Mouse (Mus musculus): ENCODE measurements around the gene Pcmtd2.
A peak's percentile ranks its signal among the peaks of the same experiment; 100 is the strongest.
"Not testable (repeated sequence)": the region's sequence is repeated elsewhere in the genome, so short reads cannot be mapped to it uniquely, and the experiment has no call there.

Gene Pcmtd2

GRCm38 (mm10) chr2:181837372-181838292, at the start of gene Pcmtd2:
TSS of gene Pcmtd2 (plus strand) at chr2:181837854.
- DNase-seq (ENCODE audit: low spot score), result peak; percentile 96

- no peak for DNase-seq (ENCODE audit: low spot score)
Measured at GRCm38 (mm10) chr2:181789396-181789795, 48.3 kb upstream of the Pcmtd2 start.

GRCm38 (mm10) chr2:181793186-181793585, 44.5 kb upstream of the Pcmtd2 start:
- not testable (repeated sequence) for DNase-seq (ENCODE audit: low spot score)

- no peak for DNase-seq (ENCODE audit: low spot score)
Measured at GRCm38 (mm10) chr2:181795641-181796130, 42.0 kb upstream of the Pcmtd2 start.

GRCm38 (mm10) chr2:181797672-181798071, 40.0 kb upstream of the Pcmtd2 start:
- DNase-seq (ENCODE audit: low spot score), result no peak

GRCm38 (mm10) chr2:181829032-181829650, 8.5 kb upstream of the Pcmtd2 start:
- DNase-seq (ENCODE audit: low spot score), result no peak

- peak; percentile 39 for DNase-seq (ENCODE audit: low spot score)
Measured at GRCm38 (mm10) chr2:181832745-181833144, 4.9 kb upstream of the Pcmtd2 start.

- peak; percentile 41 for DNase-seq (ENCODE audit: low spot score)
Measured at GRCm38 (mm10) chr2:181838293-181838680, 633 bp downstream of the Pcmtd2 start.

GRCm38 (mm10) chr2:181845709-181846394, 8.2 kb downstream of the Pcmtd2 start:
- no peak for DNase-seq (ENCODE audit: low spot score)

GRCm38 (mm10) chr2:181863791-181864535, 26.3 kb downstream of the Pcmtd2 start, which contains the start of gene Polr3k:
TSS of gene Polr3k (plus strand) at chr2:181864337.
- DNase-seq (ENCODE audit: low spot score), result peak; percentile 98

GRCm38 (mm10) chr2:181864536-181864860, 26.8 kb downstream of the Pcmtd2 start:
- no peak for DNase-seq (ENCODE audit: low spot score)

GRCm38 (mm10) chr2:181866931-181867330, 29.3 kb downstream of the Pcmtd2 start:
- peak; percentile 81 for DNase-seq (ENCODE audit: low spot score)

- no peak for DNase-seq (ENCODE audit: low spot score)
Measured at GRCm38 (mm10) chr2:181871039-181871438, 33.4 kb downstream of the Pcmtd2 start.

- DNase-seq (ENCODE audit: low spot score), result no peak
Measured at GRCm38 (mm10) chr2:181878903-181879302, 41.2 kb downstream of the Pcmtd2 start.

- DNase-seq (ENCODE audit: low spot score), result no peak
Measured at GRCm38 (mm10) chr2:181883022-181883749, 45.5 kb downstream of the Pcmtd2 start.
